ENCODE assay signal across 15 mouse cellular contexts in genomic region chr5:92633526-92633925, GRCm38 (mm10). TPM values are rescaled to one million over a fixed set of nuclear protein-coding genes. Genes with fewer than 3 reads are reported as not detected.
DNase-seq lines count a peak whose midpoint lies in the region; ATAC-seq and TF ChIP-seq lines count a peak whose summit lies in the region.
"Had no signal": no experiment of that assay in that cellular context is flagged by ENCODE, and none has a peak within 500 bp of the region (broad histone marks: within the 10 kb centered on the region; RNA-seq: fewer than 3 reads in every experiment).

No protein-coding gene starts in this region.

- ATAC-seq in heart, postnatal 0 days (ENCODE audit: insufficient read depth, low read depth), result no peak
- no peak for ATAC-seq in lung, postnatal 0 days
- ATAC-seq: midbrain, embryonic 16.5 days had no signal

- H3K9ac ChIP-seq in heart, postnatal 0 days (replicated peaks; ENCODE audit: low read depth, low read length), result no peak overlapping the region
- no peak overlapping the region for H3K9ac ChIP-seq in heart, adult 2 months (ENCODE audit: low read depth, low read length)
- no peak overlapping the region for H3K9ac ChIP-seq in lung, postnatal 0 days (replicated peaks; ENCODE audit: low read depth)
- H3K9ac ChIP-seq in ES-E14 (ENCODE audit: insufficient read depth, low read depth, low read length, poor library complexity, severe bottlenecking), result no peak overlapping the region
- H3K9ac ChIP-seq: neural tube, embryonic 12.5 days; stomach, embryonic 15.5 days had no signal

- no peak overlapping the region for H3K27ac ChIP-seq in heart, postnatal 0 days (ENCODE audit: low read depth)
- H3K27ac ChIP-seq in heart, adult 2 months, result no peak overlapping the region
- no peak overlapping the region for H3K27ac ChIP-seq in lung, postnatal 0 days (ENCODE audit: low read length)
- no peak overlapping the region for H3K27ac ChIP-seq in ES-E14 (ENCODE audit: insufficient read depth, low read depth, low read length, poor library complexity, severe bottlenecking)
- H3K27ac ChIP-seq: macrophage; neural tube, embryonic 12.5 days; stomach, embryonic 15.5 days had no signal

- no peaks in the 10 kb centered on the region for H3K79me2 ChIP-seq in heart, adult 2 months (replicated peaks; ENCODE audit: control insufficient read depth, insufficient read depth, low read length)

- no peak for TF ChIP-seq POLR2A in heart, adult 2 months (IDR thresholded peaks at IDR 0.05; ENCODE audit: insufficient read depth, low read depth, low read length)
- no peak for TF ChIP-seq POLR2A in lung, adult 2 months (IDR thresholded peaks at IDR 0.05; ENCODE audit: borderline replicate concordance, extremely low read depth, low read depth, low read length)
- no peak for TF ChIP-seq POLR2A in brain, embryonic 14.5 days (IDR thresholded peaks at IDR 0.05; ENCODE audit: borderline replicate concordance, extremely low read depth, insufficient read depth, insufficient read length, poor library complexity, severe bottlenecking)

- no peak for TF ChIP-seq EP300 in heart, postnatal 0 days (IDR thresholded peaks at IDR 0.05; ENCODE audit: low read depth)
- no peak for TF ChIP-seq EP300 in heart, adult 2 months (IDR thresholded peaks at IDR 0.05; ENCODE audit: insufficient read depth, low read depth, low read length)
- TF ChIP-seq EP300 in lung, postnatal 0 days (IDR thresholded peaks at IDR 0.05), result no peak

- in situ Hi-C loops in ES-E14 (cut with MboI; ENCODE audit: low sequenced_read_pairs in 2 of 2, unreplicated experiment in 2 of 2), result no loop called here

- no peaks in the 10 kb centered on the region for H3K4me1 ChIP-seq in heart, postnatal 0 days (ENCODE audit: control insufficient read depth, insufficient read depth)
- H3K4me1 ChIP-seq in heart, adult 2 months (ENCODE audit: control insufficient read depth, insufficient read depth, low read length), result no peaks in the 10 kb centered on the region
- H3K4me1 ChIP-seq in lung, postnatal 0 days (ENCODE audit: insufficient read depth, low read depth, low read length), result no peaks in the 10 kb centered on the region
- no peaks in the 10 kb centered on the region for H3K4me1 ChIP-seq in lung, adult 2 months (ENCODE audit: control insufficient read depth, insufficient read depth, low read length)
- no peaks in the 10 kb centered on the region for H3K4me1 ChIP-seq in ES-E14 (ENCODE audit: control insufficient read depth in 2 of 2, insufficient read depth in 2 of 2, low read length in 2 of 2, poor library complexity in 1 of 2)
- H3K4me1 ChIP-seq: neural tube, embryonic 12.5 days; stomach, embryonic 15.5 days had no signal

- no peaks in the 10 kb centered on the region for H3K36me3 ChIP-seq in heart, postnatal 0 days (replicated peaks; ENCODE audit: control insufficient read depth, insufficient read depth, low read length)
- H3K36me3 ChIP-seq in heart, adult 2 months (ENCODE audit: control insufficient read depth, insufficient read depth, low read length), result no peaks in the 10 kb centered on the region
- H3K36me3 ChIP-seq in lung, postnatal 0 days (ENCODE audit: insufficient read depth, low read length), result no peaks in the 10 kb centered on the region
- no peaks in the 10 kb centered on the region for H3K36me3 ChIP-seq in ES-E14 (ENCODE audit: control insufficient read depth, insufficient read depth, low read length, poor library complexity, severe bottlenecking)
- H3K36me3 ChIP-seq: neural tube, embryonic 12.5 days; stomach, embryonic 15.5 days had no signal

- 65% methylated on average over 4 of the region's 4 CpGs for WGBS in heart, postnatal 0 days
- 61% methylated on average over 4 of the region's 4 CpGs for WGBS in heart, adult 2 months
- 54% methylated on average over 4 of the region's 4 CpGs for whole genome bisulfite sequencing in lung, postnatal 0 days
- 61% methylated on average over 4 of the region's 4 CpGs for WGBS in lung, adult 2 months

- peak; percentile 12; the same call in 1 of the 2 replicates for TF ChIP-seq CTCF in heart, postnatal 0 days (IDR thresholded peaks at IDR 0.05; ENCODE audit: low read depth)
- no peak for TF ChIP-seq CTCF in heart, adult 2 months (IDR thresholded peaks at IDR 0.05)
- TF ChIP-seq CTCF in lung, postnatal 0 days (IDR thresholded peaks at IDR 0.05), result peak; percentile 33; the same call in 1 of the 2 replicates
- TF ChIP-seq CTCF in lung, adult 2 months (IDR thresholded peaks at IDR 0.05; ENCODE audit: insufficient read depth, low read length), result no peak
- TF ChIP-seq CTCF in brain, embryonic 14.5 days (IDR thresholded peaks at IDR 0.05; ENCODE audit: borderline replicate concordance, extremely low read depth, insufficient read depth, insufficient read length), result peak; percentile 12; the same call in 1 of the 2 replicates

- no peaks in the 10 kb centered on the region for H3K27me3 ChIP-seq in heart, postnatal 0 days (ENCODE audit: control insufficient read depth, insufficient read depth, low read length)
- no peaks in the 10 kb centered on the region for H3K27me3 ChIP-seq in heart, adult 2 months (ENCODE audit: control insufficient read depth, insufficient read depth, low read length)
- no peaks in the 10 kb centered on the region for H3K27me3 ChIP-seq in lung, postnatal 0 days (replicated peaks; ENCODE audit: insufficient read depth, low read length)
- H3K27me3 ChIP-seq: neural tube, embryonic 12.5 days; stomach, embryonic 15.5 days had no signal

- no peak overlapping the region for H3K4me3 ChIP-seq in heart, postnatal 0 days (ENCODE audit: low read depth, low read length)
- no peak overlapping the region for H3K4me3 ChIP-seq in heart, adult 2 months
- H3K4me3 ChIP-seq in lung, postnatal 0 days (ENCODE audit: low read depth, low read length), result no peak overlapping the region
- no peak overlapping the region for H3K4me3 ChIP-seq in lung, adult 2 months (replicated peaks; ENCODE audit: extremely low read depth, low read depth, low read length)
- H3K4me3 ChIP-seq in ES-E14 (ENCODE audit: insufficient read depth in 1 of 2, low read depth in 1 of 2, low read length in 2 of 2, poor library complexity in 1 of 2, severe bottlenecking in 1 of 2), result no peak overlapping the region
- H3K4me3 ChIP-seq: neural tube, embryonic 12.5 days; stomach, embryonic 15.5 days had no signal

- H3K9me3 ChIP-seq in heart, postnatal 0 days (replicated peaks; ENCODE audit: control insufficient read depth, low read length), result no peaks in the 10 kb centered on the region
- H3K9me3 ChIP-seq in lung, postnatal 0 days (ENCODE audit: low read length), result no peaks in the 10 kb centered on the region
- no peaks in the 10 kb centered on the region for H3K9me3 ChIP-seq in ES-E14 (ENCODE audit: control insufficient read depth, insufficient read depth, low read depth, low read length)
- H3K9me3 ChIP-seq: neural tube, embryonic 12.5 days; stomach, embryonic 15.5 days had no signal

- H3K4me2 ChIP-seq in heart, postnatal 0 days (ENCODE audit: low read depth, low read length), result no peak overlapping the region
- no peak overlapping the region for H3K4me2 ChIP-seq in lung, postnatal 0 days (replicated peaks; ENCODE audit: low read depth, low read length)
- H3K4me2 ChIP-seq: heart, embryonic 11.5 days; liver, embryonic 11.5 days; neural tube, embryonic 12.5 days; stomach, embryonic 15.5 days had no signal

- intact Hi-C loops in heart, adult 2 months (cut with DNase I), result no loop called here
- intact Hi-C loops in left cerebral cortex, postnatal 14 days (cut with DNase I), result no loop called here

- no peak for DNase-seq in heart, postnatal 0 days (ENCODE audit: low spot score)
- no peak for DNase-seq in heart, adult 2 months
- DNase-seq in lung, postnatal 0 days (ENCODE audit: low spot score), result no peak
- DNase-seq in lung, adult 2 months, result no peak
- DNase-seq in ES-E14 (ENCODE audit: low read depth, low spot score), result peak; percentile 4
- peak; percentile 13 for DNase-seq in brain, embryonic 14.5 days (ENCODE audit: low read depth)
- DNase-seq in ovary, postnatal 14 days (ENCODE audit: low spot score), result no peak
- DNase-seq in left cerebral cortex, postnatal 14 days (ENCODE audit: low spot score in 2 of 2), result no peak
- DNase-seq: cerebellum, adult 9-11 months had no signal

TF ChIP-seq in ES-E14, 5 proteins besides CTCF, POLR2A, EP300 and RAD21 (continues in another document):
- TF ChIP-seq CHD2 (IDR thresholded peaks at IDR 0.05; ENCODE audit: low read depth, low read length) (no peak), MAFK (IDR thresholded peaks at IDR 0.05; ENCODE audit: insufficient read depth, low read depth, low read length) (no peak), ZC3H11A (IDR thresholded peaks at IDR 0.05; ENCODE audit: borderline replicate concordance, low read depth, low read length) (no peak)

RNA-seq across cellular contexts. Expression of gene Stbd1, which starts 30.7 kb away (rescaled TPM):
- total RNA-seq in heart, postnatal 0 days (2014; rRNA removed; ENCODE audit: low replicate concordance), result 80.3 and 83.8 TPM in 2 replicates
- 100 and 143 TPM in 2 replicates for polyA plus RNA-seq in heart, postnatal 0 days (2015; fragmentation: Nextera tagmentation; extraction: Ambion mirVana)
- 1 to 10 TPM; 1.2 to 2.5 TPM for total RNA-seq in heart, adult 2 months (2021)
- polyA plus RNA-seq in heart, adult 2 months (2012; rRNA removed), result 5.2 and 6.5 TPM in 2 replicates
- polyA plus RNA-seq in lung, postnatal 0 days (2015; fragmentation: Nextera tagmentation; extraction: Ambion mirVana), result 121 and 127 TPM in 2 replicates
- polyA plus RNA-seq in lung, adult 2 months (2012; rRNA removed), result 9.7 and 12.9 TPM in 2 replicates
- 3.0 and 4.1 TPM in 2 replicates for total RNA-seq in ES-E14 (2012; rRNA removed)
- polyA plus RNA-seq in brain, embryonic 14.5 days (2012; rRNA removed), result 2.0 and 3.7 TPM in 2 replicates
- total RNA-seq in left cerebral cortex, postnatal 14 days (2021), result 1 to 10 TPM in 1 of 2 experiments, under 1 TPM in 1; 0.59 to 1.2 TPM

RNA-seq across cellular contexts. Expression of gene Ccdc158, which starts 41.5 kb away (rescaled TPM):
- total RNA-seq in heart, postnatal 0 days (2014; rRNA removed; ENCODE audit: low replicate concordance), result 1.7 TPM in 1 of 2 replicates, not detected in the other
- polyA plus RNA-seq in heart, postnatal 0 days (2015; fragmentation: Nextera tagmentation; extraction: Ambion mirVana), result 0.27 and 0.45 TPM in 2 replicates
- total RNA-seq in heart, adult 2 months (2021), result under 1 TPM in 1 of 2 experiments, not detected in 1; 0.09 TPM
- polyA plus RNA-seq in heart, adult 2 months (2012; rRNA removed), result 0.18 TPM in 1 of 2 replicates, not detected in the other
- 1.1 and 1.6 TPM in 2 replicates for polyA plus RNA-seq in lung, postnatal 0 days (2015; fragmentation: Nextera tagmentation; extraction: Ambion mirVana)
- 0.33 and 0.37 TPM in 2 replicates for polyA plus RNA-seq in lung, adult 2 months (2012; rRNA removed)
- total RNA-seq in ES-E14 (2012; rRNA removed), result 0.94 and 0.95 TPM in 2 replicates
- polyA plus RNA-seq in brain, embryonic 14.5 days (2012; rRNA removed), result 0.67 and 0.83 TPM in 2 replicates
- total RNA-seq in left cerebral cortex, postnatal 14 days (2021), result under 1 TPM; 0.21 to 0.55 TPM
- polyA plus RNA-seq: macrophage had no signal

RNA-seq across cellular contexts. Expression of gene Shroom3, which starts 49.7 kb away (rescaled TPM):
- total RNA-seq in heart, postnatal 0 days (2014; rRNA removed; ENCODE audit: low replicate concordance), result 72.4 and 76.9 TPM in 2 replicates
- 11.6 and 13.3 TPM in 2 replicates for polyA plus RNA-seq in heart, postnatal 0 days (2015; fragmentation: Nextera tagmentation; extraction: Ambion mirVana)
- 10 to 100 TPM; 32.8 to 38.5 TPM for total RNA-seq in heart, adult 2 months (2021)
- polyA plus RNA-seq in heart, adult 2 months (2012; rRNA removed), result 31.4 and 32.8 TPM in 2 replicates
- 8.8 and 10.6 TPM in 2 replicates for polyA plus RNA-seq in lung, postnatal 0 days (2015; fragmentation: Nextera tagmentation; extraction: Ambion mirVana)
- 63.6 and 70.0 TPM in 2 replicates for polyA plus RNA-seq in lung, adult 2 months (2012; rRNA removed)
- 33.5 and 34.1 TPM in 2 replicates for total RNA-seq in ES-E14 (2012; rRNA removed)
- 5.3 and 8.0 TPM in 2 replicates for polyA plus RNA-seq in brain, embryonic 14.5 days (2012; rRNA removed)
- 1 to 10 TPM; 4.0 to 6.4 TPM for total RNA-seq in left cerebral cortex, postnatal 14 days (2021)
- polyA plus RNA-seq: macrophage had no signal

Comparison
In these comparisons a context has a peak if more than half of its experiments do, and no peak if none do; other contexts are left out.
1. CTCF ChIP-seq: peak in heart, postnatal 0 days (single experiment), lung, postnatal 0 days (single experiment) and brain, embryonic 14.5 days (single experiment); none in heart, adult 2 months (single experiment) and lung, adult 2 months (single experiment).
2. DNase-seq: peak in ES-E14 (single experiment) and brain, embryonic 14.5 days (single experiment); none in heart, postnatal 0 days (single experiment), heart, adult 2 months (0 of 2), lung, postnatal 0 days (single experiment), lung, adult 2 months (single experiment), ovary, postnatal 14 days (single experiment) and left cerebral cortex, postnatal 14 days (0 of 2).